Mouse (Mus musculus) liver, embryonic 14.5 days (tissue): Measurements from ENCODE around the gene 1700003F12Rik.

Experiments
- CTCF ChIP-seq: IDR thresholded peaks from 2 replicates; pipeline ENCODE4 v1.5.1; 2016; ENCODE audit warnings: antibody characterized with exemption, low read depth, control low read depth
- EP300 ChIP-seq: IDR thresholded peaks from 2 replicates; pipeline ENCODE4 v1.6.1; 2016; ENCODE audit warnings: antibody characterized with exemption, low read depth

- TF ChIP-seq EP300 (no peak), CTCF (no peak)
Observed at GRCm38 (mm10) chr2:154549127-154549885, 2.4 kb downstream of the 1700003F12Rik start.
